Mouse (Mus musculus): ENCODE data around the gene Ehbp1l1. TPM values are rescaled to one million over a fixed set of nuclear protein-coding genes. Genes with fewer than 3 reads are reported as not detected.

Ehbp1l1 gene
- total and polyA plus RNA-seq, 2 experiments from 2014 or later = 19.7 to 43.0 TPM

DNA sequence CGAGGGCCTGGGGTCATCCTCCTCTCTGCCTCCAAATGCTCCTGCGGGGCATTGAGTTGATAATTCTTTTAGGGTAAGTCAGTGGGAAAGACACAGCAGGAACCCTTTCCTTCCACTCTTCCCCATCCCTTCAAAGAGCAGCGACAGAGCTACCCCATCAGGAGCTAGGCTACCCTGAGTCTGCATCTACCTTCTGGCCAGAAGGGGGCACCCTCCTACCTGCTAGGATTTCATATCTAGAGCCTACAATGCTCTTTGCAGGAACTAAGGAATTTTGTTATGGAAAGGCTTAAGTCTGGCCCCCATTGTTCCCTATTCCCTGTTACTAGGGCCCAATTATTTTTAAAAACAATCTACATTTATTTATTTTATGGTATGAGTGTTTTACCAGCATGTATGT lies 14.9 kb downstream of the Ehbp1l1 start:
- 2% methylated on average over 3 of the region's 3 CpGs for WGBS
- Histone ChIP-seq H3K27ac (no peak overlapping the region), H3K36me3 (ENCODE audit: insufficient read depth, low read length) (peaks cover 17% of the 10 kb centered on the region), H3K9ac (replicated peaks; ENCODE audit: low read length) (no peak overlapping the region), H3K9me3 (ENCODE audit: low read length) (no peaks in the 10 kb centered on the region), H3K4me1 (ENCODE audit: insufficient read depth, low read length) (no peaks in the 10 kb centered on the region; the same call in 1 of the 2 replicates), H3K4me2 (ENCODE audit: low read depth, low read length) (no peak overlapping the region), H3K4me3 (ENCODE audit: low read length) (no peak overlapping the region), H3K27me3 (ENCODE audit: insufficient read depth, low read length) (no peaks in the 10 kb centered on the region)
- DNase-seq (ENCODE audit: low spot score) = peak; percentile 82
- peak; percentile 82 for TF ChIP-seq CTCF (IDR thresholded peaks at IDR 0.05; ENCODE audit: low read depth)
- ATAC-seq = no peak

DNA sequence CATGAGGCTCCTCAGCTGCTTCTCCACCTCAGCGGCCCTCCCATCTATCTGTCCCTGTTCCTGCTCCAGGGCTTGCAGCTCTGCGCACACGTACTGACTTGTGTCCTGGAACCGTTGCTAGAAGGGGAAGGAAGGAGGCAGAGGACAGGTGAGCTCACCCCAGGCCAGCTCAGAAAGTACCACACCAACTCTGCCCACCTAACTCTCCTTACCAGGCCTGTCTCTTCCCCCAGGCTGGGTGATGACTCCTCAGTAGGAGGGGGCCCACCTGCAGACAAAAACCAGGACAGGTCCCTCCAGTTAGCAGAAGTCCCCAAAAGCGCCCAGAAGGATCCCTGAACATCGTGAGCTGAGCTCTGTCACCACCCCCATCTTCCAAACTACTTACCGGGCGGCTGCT lies 15.5 kb downstream of the Ehbp1l1 start:
- Histone ChIP-seq H3K27ac (no peak overlapping the region), H3K9me3 (ENCODE audit: low read length) (no peaks in the 10 kb centered on the region), H3K27me3 (ENCODE audit: insufficient read depth, low read length) (no peaks in the 10 kb centered on the region), H3K4me1 (ENCODE audit: insufficient read depth, low read length) (no peaks in the 10 kb centered on the region; the same call in 1 of the 2 replicates), H3K9ac (replicated peaks; ENCODE audit: low read length) (no peak overlapping the region), H3K36me3 (ENCODE audit: insufficient read depth, low read length) (peaks cover 17% of the 10 kb centered on the region), H3K4me2 (ENCODE audit: low read depth, low read length) (no peak overlapping the region), H3K4me3 (ENCODE audit: low read length) (no peak overlapping the region)
- ATAC-seq = no peak
- TF ChIP-seq CTCF (IDR thresholded peaks at IDR 0.05; ENCODE audit: low read depth) = no peak
- no peak for DNase-seq (ENCODE audit: low spot score)
- WGBS = 81% methylated on average over 8 of the region's 8 CpGs

DNA sequence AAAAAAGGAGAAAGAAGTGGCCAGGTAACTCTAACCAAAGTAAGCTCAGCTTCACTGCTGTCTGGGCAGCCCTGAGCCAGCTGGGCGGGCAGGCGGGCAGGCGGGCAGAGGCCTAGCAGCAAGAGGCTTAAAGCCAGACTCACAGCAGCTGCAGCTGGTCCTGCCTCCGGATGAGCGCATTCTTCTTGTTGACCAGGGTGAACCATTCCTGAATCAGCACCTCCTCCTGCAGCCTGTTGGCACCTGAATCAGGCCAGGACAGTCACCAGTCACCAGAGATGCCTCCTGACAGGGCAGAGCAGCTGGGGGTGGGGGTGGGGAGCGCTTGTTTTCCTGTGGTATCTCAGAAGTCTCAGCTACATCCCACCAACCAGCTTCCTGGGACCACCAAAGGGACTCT lies 16.0 kb downstream of the Ehbp1l1 start:
- H3K36me3 ChIP-seq (ENCODE audit: insufficient read depth, low read length) = peaks cover 17% of the 10 kb centered on the region
- TF ChIP-seq CTCF (IDR thresholded peaks at IDR 0.05; ENCODE audit: low read depth) = no peak
- H3K4me2 ChIP-seq (ENCODE audit: low read depth, low read length) = no peak overlapping the region
- WGBS = 80% methylated on average over 6 of the region's 6 CpGs
- no peak overlapping the region for H3K4me3 ChIP-seq (ENCODE audit: low read length)
- no peaks in the 10 kb centered on the region for H3K4me1 ChIP-seq (ENCODE audit: insufficient read depth, low read length)
- no peak overlapping the region for H3K27ac ChIP-seq
- ATAC-seq (no peak), DNase-seq (ENCODE audit: low spot score) (peak; percentile 38)
- H3K9ac ChIP-seq (replicated peaks; ENCODE audit: low read length) = no peak overlapping the region
- H3K27me3 ChIP-seq (ENCODE audit: insufficient read depth, low read length) = no peaks in the 10 kb centered on the region
- H3K9me3 ChIP-seq (ENCODE audit: low read length) = no peaks in the 10 kb centered on the region

DNA sequence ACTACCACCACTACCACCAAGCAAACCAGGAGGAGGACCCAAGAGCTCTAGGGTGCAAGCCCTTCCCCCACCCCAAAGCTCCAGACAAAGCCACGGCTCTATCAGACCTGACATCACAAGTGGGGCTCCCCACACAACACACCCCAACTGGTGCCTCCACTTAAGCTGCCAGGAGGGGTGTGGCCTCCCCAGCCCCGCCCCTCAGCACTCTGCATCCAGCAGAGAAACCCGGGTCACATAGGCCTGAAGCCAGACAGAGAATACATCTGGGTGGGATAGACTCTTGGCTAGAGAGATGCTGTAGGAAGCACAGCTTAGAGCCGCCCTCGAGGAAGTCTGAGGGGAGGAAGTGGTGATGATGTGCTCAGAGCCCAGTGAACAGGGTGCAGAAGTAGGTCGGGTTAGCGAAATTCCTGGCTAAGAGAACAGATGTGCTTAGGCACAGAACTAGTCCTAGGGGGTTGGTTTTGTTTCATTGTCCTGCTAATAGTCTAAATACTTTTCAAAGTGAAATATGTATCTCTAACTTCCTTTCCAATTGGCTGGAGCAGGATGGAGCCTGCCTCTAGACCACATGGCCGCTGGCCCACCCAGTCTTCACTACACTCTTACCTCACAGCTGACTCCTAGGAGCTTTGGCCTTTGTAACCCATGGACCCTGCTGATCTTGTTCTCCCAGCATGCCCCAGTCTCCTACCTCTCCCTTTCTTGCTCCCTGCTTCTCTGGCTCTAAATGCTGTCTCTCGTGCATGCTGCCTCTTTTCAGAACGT lies 21.1 kb downstream of the Ehbp1l1 start:
- Histone ChIP-seq H3K36me3 (ENCODE audit: insufficient read depth, low read length) (peaks cover 41% of the 10 kb centered on the region), H3K27ac (no peak overlapping the region), H3K4me1 (ENCODE audit: insufficient read depth, low read length) (no peaks in the 10 kb centered on the region), H3K4me2 (ENCODE audit: low read depth, low read length) (no peak overlapping the region), H3K9ac (replicated peaks; ENCODE audit: low read length) (no peak overlapping the region), H3K9me3 (ENCODE audit: low read length) (no peaks in the 10 kb centered on the region), H3K27me3 (ENCODE audit: insufficient read depth, low read length) (no peaks in the 10 kb centered on the region), H3K4me3 (ENCODE audit: low read length) (no peak overlapping the region)
- no peak for TF ChIP-seq CTCF (IDR thresholded peaks at IDR 0.05; ENCODE audit: low read depth)
- ATAC-seq (peak; percentile 36; the same call in 1 of the 2 replicates), DNase-seq (ENCODE audit: low spot score) (no peak)
- WGBS = 42% methylated on average over 10 of the region's 10 CpGs

DNA sequence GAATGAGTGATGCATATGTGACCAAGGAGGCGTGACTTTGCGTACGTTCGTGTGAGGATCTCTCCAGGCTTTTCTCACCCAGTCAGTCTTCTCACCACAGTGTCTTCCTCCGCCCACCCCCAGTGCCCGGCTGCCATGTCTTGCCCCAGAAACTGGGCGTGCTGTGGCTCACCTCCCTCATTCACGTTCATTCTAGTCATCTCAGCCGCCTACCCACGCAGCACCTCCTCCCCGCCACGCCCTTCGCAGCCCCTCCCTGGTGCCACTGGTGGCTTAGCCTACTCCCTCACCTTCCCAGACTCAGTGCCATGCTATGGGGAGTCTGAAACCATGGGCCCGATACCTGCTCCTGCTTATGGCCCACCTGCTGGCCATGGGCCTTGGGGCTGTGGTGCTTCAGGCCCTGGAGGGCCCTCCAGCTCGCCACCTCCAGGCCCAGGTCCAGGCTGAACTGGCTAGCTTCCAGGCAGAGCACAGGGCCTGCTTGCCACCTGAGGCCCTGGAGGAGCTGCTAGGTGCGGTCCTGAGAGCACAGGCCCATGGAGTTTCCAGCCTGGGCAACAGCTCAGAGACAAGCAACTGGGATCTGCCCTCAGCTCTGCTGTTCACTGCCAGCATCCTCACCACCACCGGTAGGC lies 21.8 kb downstream of the Ehbp1l1 start, which contains the start of gene Kcnk7:
Kcnk7 (plus strand) TSS at position 205 of the 638 bp plus-strand sequence.
- Histone ChIP-seq H3K36me3 (ENCODE audit: insufficient read depth, low read length) (peaks cover 43% of the 10 kb centered on the region), H3K9me3 (ENCODE audit: low read length) (no peaks in the 10 kb centered on the region), H3K27ac (no peak within 1 kb of the TSS), H3K4me2 (ENCODE audit: low read depth, low read length) (no peak within 1 kb of the TSS), H3K4me3 (ENCODE audit: low read length) (no peak within 1 kb of the TSS), H3K4me1 (ENCODE audit: insufficient read depth, low read length) (no peaks in the 10 kb centered on the region), H3K27me3 (ENCODE audit: insufficient read depth, low read length) (no peaks in the 10 kb centered on the region), H3K9ac (replicated peaks; ENCODE audit: low read length) (no peak within 1 kb of the TSS)
- ATAC-seq (no peak), DNase-seq (ENCODE audit: low spot score) (no peak)
- WGBS = 78% methylated on average over 17 of the region's 17 CpGs
- no peak for TF ChIP-seq CTCF (IDR thresholded peaks at IDR 0.05; ENCODE audit: low read depth)

DNA sequence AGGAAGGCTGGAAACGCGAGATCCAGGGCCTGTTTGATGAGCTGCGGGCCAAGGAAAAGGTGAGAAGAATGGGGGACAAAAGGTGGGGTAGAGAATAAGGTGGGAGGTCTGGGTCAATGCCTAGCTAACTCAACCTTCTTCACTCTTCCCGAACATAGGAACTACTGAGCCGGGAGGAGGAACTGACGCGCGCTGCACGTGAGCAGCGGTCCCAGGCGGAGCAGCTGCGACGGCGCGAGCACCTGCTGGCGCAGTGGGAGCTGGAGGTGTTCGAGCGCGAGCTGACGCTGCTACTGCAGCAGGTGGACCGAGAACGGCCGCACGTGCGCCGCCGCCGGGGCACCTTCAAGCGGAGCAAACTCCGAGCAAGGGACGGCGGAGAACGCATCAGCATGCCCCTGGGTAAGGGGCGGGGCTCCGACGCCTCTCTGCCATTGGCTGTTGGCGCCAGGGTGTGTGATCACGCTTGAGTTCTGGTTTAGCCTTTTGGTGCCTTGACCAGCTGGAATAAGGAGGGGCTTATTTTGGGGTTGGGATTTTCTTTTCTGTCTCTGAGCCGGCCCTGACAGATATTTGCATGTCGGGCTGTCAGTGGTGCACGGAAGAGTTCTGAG lies 30.2 kb downstream of the Ehbp1l1 start:
- Histone ChIP-seq H3K4me1 (ENCODE audit: insufficient read depth, low read length) (peaks cover 12% of the 10 kb centered on the region; the same call in 1 of the 2 replicates), H3K4me2 (ENCODE audit: low read depth, low read length) (peak overlapping the region; percentile 40), H3K9me3 (ENCODE audit: low read length) (no peaks in the 10 kb centered on the region), H3K4me3 (ENCODE audit: low read length) (peak overlapping the region; percentile 21; the same call in 1 of the 2 replicates), H3K36me3 (ENCODE audit: insufficient read depth, low read length) (peaks cover 35% of the 10 kb centered on the region), H3K9ac (replicated peaks; ENCODE audit: low read length) (no peak overlapping the region), H3K27ac (no peak overlapping the region), H3K27me3 (ENCODE audit: insufficient read depth, low read length) (no peaks in the 10 kb centered on the region)
- 18% methylated on average over 41 of the region's 41 CpGs for whole genome bisulfite sequencing
- no peak for TF ChIP-seq CTCF (IDR thresholded peaks at IDR 0.05; ENCODE audit: low read depth)
- DNase-seq (ENCODE audit: low spot score) = peak; percentile 58
- ATAC-seq = no peak

All from hindbrain, postnatal 0 days (tissue).